ENCODE assay signal across 8 mouse cellular contexts in genomic region chr17:28226014-28226413, GRCm38 (mm10). TPM values are rescaled to one million over a fixed set of nuclear protein-coding genes. Genes with fewer than 3 reads are reported as not detected.
DNase-seq lines count a peak whose midpoint lies in the region; ATAC-seq and TF ChIP-seq lines count a peak whose summit lies in the region.

No protein-coding gene starts in this region.

- peaks cover 22% of the 10 kb centered on the region for H3K27me3 ChIP-seq in hindbrain, embryonic 10.5 days (ENCODE audit: insufficient read depth, poor library complexity, severe bottlenecking)
- H3K27me3 ChIP-seq in lung, embryonic 15.5 days: no peaks in the 10 kb centered on the region

- peaks cover 2 to 20% of the 10 kb centered on the region in 2 experiments for H3K4me1 ChIP-seq in ES-E14 (ENCODE audit: control insufficient read depth in 2 of 2, insufficient read depth in 2 of 2, low read length in 2 of 2, poor library complexity in 1 of 2)
- H3K4me1 ChIP-seq in hindbrain, embryonic 10.5 days (replicated peaks): peaks cover 35% of the 10 kb centered on the region
- peaks cover 14% of the 10 kb centered on the region for H3K4me1 ChIP-seq in lung, embryonic 15.5 days

- ATAC-seq in frontal cortex, adult (ENCODE audit: low TSS enrichment): peak; percentile 85
- peak; percentile 60; the same call in 1 of the 2 replicates for ATAC-seq in lung, embryonic 15.5 days (ENCODE audit: borderline replicate concordance, extremely low read depth, low FRiP score, low TSS enrichment)

- no peaks in the 10 kb centered on the region for H3K9me3 ChIP-seq in ES-E14 (ENCODE audit: control insufficient read depth, insufficient read depth, low read depth, low read length)
- H3K9me3 ChIP-seq in hindbrain, embryonic 10.5 days: no peaks in the 10 kb centered on the region
- no peaks in the 10 kb centered on the region for H3K9me3 ChIP-seq in lung, embryonic 15.5 days

- H3K36me3 ChIP-seq in ES-E14 (ENCODE audit: control insufficient read depth, insufficient read depth, low read length, poor library complexity, severe bottlenecking): peaks cover 16% of the 10 kb centered on the region
- H3K36me3 ChIP-seq in hindbrain, embryonic 10.5 days: no peaks in the 10 kb centered on the region
- H3K36me3 ChIP-seq in lung, embryonic 15.5 days: no peaks in the 10 kb centered on the region

- in situ Hi-C loops in ES-E14 (cut with MboI; ENCODE audit: low sequenced_read_pairs in 2 of 2, unreplicated experiment in 2 of 2): no loop called here

- peak overlapping the region; percentile 71 for H3K4me2 ChIP-seq in lung, embryonic 15.5 days

- peak overlapping the region; percentile 32 to 47; a peak in 2 of 4 replicates for H3K4me3 ChIP-seq in ES-E14 (ENCODE audit: insufficient read depth in 1 of 2, low read depth in 1 of 2, low read length in 2 of 2, poor library complexity in 1 of 2, severe bottlenecking in 1 of 2)
- peak overlapping the region; percentile 51 for H3K4me3 ChIP-seq in hindbrain, embryonic 10.5 days
- H3K4me3 ChIP-seq in lung, embryonic 15.5 days: peak overlapping the region; percentile 25

- no peak for DNase-seq in ES-E14 (ENCODE audit: low read depth, low spot score)
- peak; percentile 84 for DNase-seq in cerebellum, adult 8-10 months
- peak; percentile 90 for DNase-seq in hindbrain, embryonic 10.5 days (ENCODE audit: low spot score)
- DNase-seq in layer of hippocampus, adult 9-10 months (ENCODE audit: low spot score): peak; percentile 73
- peak; percentile 68 for DNase-seq in ovary, postnatal 10 days (ENCODE audit: low spot score)
- peak; percentile 90 for DNase-seq in thymus, postnatal 0 days (ENCODE audit: low spot score)

- peak overlapping the region; percentile 11; the same call in 1 of the 2 replicates for H3K9ac ChIP-seq in ES-E14 (ENCODE audit: insufficient read depth, low read depth, low read length, poor library complexity, severe bottlenecking)
- H3K9ac ChIP-seq in lung, embryonic 15.5 days: peak overlapping the region; percentile 10; the same call in 1 of the 2 replicates

- under 1% methylated on average over 21 of the region's 21 CpGs for WGBS in hindbrain, embryonic 10.5 days
- 1% methylated on average over 21 of the region's 21 CpGs for whole genome bisulfite sequencing in lung, embryonic 15.5 days

- H3K27ac ChIP-seq in ES-E14 (ENCODE audit: insufficient read depth, low read depth, low read length, poor library complexity, severe bottlenecking): no peak overlapping the region
- peak overlapping the region; percentile 76 for H3K27ac ChIP-seq in hindbrain, embryonic 10.5 days
- no peak overlapping the region for H3K27ac ChIP-seq in lung, embryonic 15.5 days

TF ChIP-seq in ES-E14, 5 proteins besides CTCF, POLR2A, EP300 and RAD21:
- TF ChIP-seq ZC3H11A (IDR thresholded peaks at IDR 0.05; ENCODE audit: borderline replicate concordance, low read depth, low read length) (peak; percentile 29), HCFC1 (IDR thresholded peaks at IDR 0.05; ENCODE audit: borderline replicate concordance, insufficient read depth, low read length) (peak; percentile 69; the same call in 1 of the 2 replicates), MAFK (IDR thresholded peaks at IDR 0.05; ENCODE audit: insufficient read depth, low read depth, low read length) (no peak), CHD2 (IDR thresholded peaks at IDR 0.05; ENCODE audit: low read depth, low read length) (no peak), ZNF384 (IDR thresholded peaks at IDR 0.05; ENCODE audit: low read depth, low read length) (0 out of 2 replicates have a peak, but pooled peaks have one; percentile 22)

RNA-seq across cellular contexts. Expression of gene Ppard, which starts 6.5 kb away (rescaled TPM):
- total RNA-seq in ES-E14 (2012; rRNA removed): 6.7 and 10.7 TPM in 2 replicates
- polyA plus RNA-seq in hindbrain, embryonic 10.5 days (2016; fragmentation: Nextera tagmentation; extraction: Ambion mirVana): 1.8 and 2.0 TPM in 2 replicates
- polyA plus RNA-seq in lung, embryonic 15.5 days (2015; fragmentation: Nextera tagmentation; extraction: Ambion mirVana): 2.1 and 2.9 TPM in 2 replicates
- 2.3 and 3.0 TPM in 2 replicates for polyA plus RNA-seq in thymus, postnatal 0 days (2015; fragmentation: Nextera tagmentation; extraction: Ambion mirVana)

RNA-seq across cellular contexts. Expression of gene Def6, which starts 18.4 kb away (rescaled TPM):
- 17.6 and 20.8 TPM in 2 replicates for total RNA-seq in ES-E14 (2012; rRNA removed)
- polyA plus RNA-seq in hindbrain, embryonic 10.5 days (2016; fragmentation: Nextera tagmentation; extraction: Ambion mirVana): 3.4 and 4.3 TPM in 2 replicates
- 4.5 and 7.8 TPM in 2 replicates for polyA plus RNA-seq in lung, embryonic 15.5 days (2015; fragmentation: Nextera tagmentation; extraction: Ambion mirVana)
- polyA plus RNA-seq in thymus, postnatal 0 days (2015; fragmentation: Nextera tagmentation; extraction: Ambion mirVana): 201 and 234 TPM in 2 replicates

RNA-seq across cellular contexts. Expression of gene Zfp523, which starts 49.1 kb away (rescaled TPM):
- total RNA-seq in ES-E14 (2012; rRNA removed): 11.4 and 16.8 TPM in 2 replicates
- polyA plus RNA-seq in hindbrain, embryonic 10.5 days (2016; fragmentation: Nextera tagmentation; extraction: Ambion mirVana): 36.1 and 39.8 TPM in 2 replicates
- polyA plus RNA-seq in lung, embryonic 15.5 days (2015; fragmentation: Nextera tagmentation; extraction: Ambion mirVana): 39.1 and 41.8 TPM in 2 replicates
- polyA plus RNA-seq in thymus, postnatal 0 days (2015; fragmentation: Nextera tagmentation; extraction: Ambion mirVana): 15.0 and 17.8 TPM in 2 replicates

Comparison
In these comparisons a context has a peak if more than half of its experiments do, and no peak if none do; other contexts are left out.
1. RNA of gene Def6, which starts 18.4 kb away (polyA plus RNA-seq): 201 to 234 TPM in thymus, postnatal 0 days; 4.5 to 7.8 TPM in lung, embryonic 15.5 days and 3.4 to 4.3 TPM in hindbrain, embryonic 10.5 days; every median in the first group is over 10 times any median in the second.
2. Peak in every context shown above with its lines, with median percentiles within 50 percentile points of each other: H3K4me3 ChIP-seq.